Mouse (Mus musculus): ENCODE measurements around the gene Kcns1. TPM values are rescaled to one million over a fixed set of nuclear protein-coding genes. Genes with fewer than 3 reads are reported as not detected.
A peak's percentile ranks its signal among the peaks of the same experiment; 100 is the strongest.

Kcns1 gene
- total RNA-seq, 2 experiments from 2014 or later, result 0.90 to 1.4 TPM

GRCm38 (mm10) chr2:164170326-164170725 lies 587 bp downstream of the Kcns1 start:
- DNase-seq, result no peak

GRCm38 (mm10) chr2:164168571-164168946 lies 2.4 kb downstream of the Kcns1 start:
- DNase-seq, result no peak

- DNase-seq, result no peak
Observed at GRCm38 (mm10) chr2:164167752-164168570, 3.0 kb downstream of the Kcns1 start.

GRCm38 (mm10) chr2:164164941-164165340 lies 6.0 kb downstream of the Kcns1 start:
- no peak for DNase-seq

- DNase-seq, result no peak
Observed at GRCm38 (mm10) chr2:164161515-164162055, 9.3 kb downstream of the Kcns1 start.

GRCm38 (mm10) chr2:164158838-164159237 lies 12.1 kb downstream of the Kcns1 start:
- peak; percentile 38 for DNase-seq

GRCm38 (mm10) chr2:164156158-164156557 lies 14.8 kb downstream of the Kcns1 start:
- DNase-seq, result no peak

- no peak for DNase-seq
Observed at GRCm38 (mm10) chr2:164154007-164154406, 16.9 kb downstream of the Kcns1 start.

- no peak for DNase-seq
Observed at GRCm38 (mm10) chr2:164152341-164152740, 18.6 kb downstream of the Kcns1 start.

GRCm38 (mm10) chr2:164150086-164150760 lies 20.7 kb downstream of the Kcns1 start:
- no peak for DNase-seq

- no peak for DNase-seq
Observed at GRCm38 (mm10) chr2:164146556-164146955, 24.4 kb downstream of the Kcns1 start.

GRCm38 (mm10) chr2:164144541-164144940 lies 26.4 kb downstream of the Kcns1 start:
- DNase-seq, result no peak

GRCm38 (mm10) chr2:164144025-164144424 lies 26.9 kb downstream of the Kcns1 start:
- no peak for DNase-seq

GRCm38 (mm10) chr2:164142021-164142420 lies 28.9 kb downstream of the Kcns1 start:
- no peak for DNase-seq

- no peak for DNase-seq
Observed at GRCm38 (mm10) chr2:164137754-164138153, 33.2 kb downstream of the Kcns1 start.

- no peak for DNase-seq
Observed at GRCm38 (mm10) chr2:164136393-164136792, 34.5 kb downstream of the Kcns1 start.

- no peak for DNase-seq
Observed at GRCm38 (mm10) chr2:164135367-164135766, 35.5 kb downstream of the Kcns1 start.

GRCm38 (mm10) chr2:164134563-164134962 lies 36.4 kb downstream of the Kcns1 start:
- DNase-seq, result no peak

- no peak for DNase-seq
Observed at GRCm38 (mm10) chr2:164131586-164131985, 39.3 kb downstream of the Kcns1 start.

- DNase-seq, result no peak
Observed at GRCm38 (mm10) chr2:164128576-164129411, 42.1 kb downstream of the Kcns1 start.

GRCm38 (mm10) chr2:164127297-164127696 lies 43.6 kb downstream of the Kcns1 start:
- no peak for DNase-seq

GRCm38 (mm10) chr2:164126533-164126955 lies 44.4 kb downstream of the Kcns1 start:
- DNase-seq, result no peak

Data from gastrocnemius, postnatal 25 days (tissue).